Mouse (Mus musculus) cerebellum, adult 11-12 months (tissue): ENCODE measurements around the gene Togaram2.
"Not testable (repeated sequence)": the region's sequence is repeated elsewhere in the genome, so short reads cannot be mapped to it uniquely, and the experiment has no call there.

Experiments
- DNase-seq: peaks from one replicate; pipeline ENCODE4 v3.0.0; 2022

Gene Togaram2

GRCm38 (mm10) chr17:71742156-71742555, 69.1 kb downstream of the Togaram2 start:
- DNase-seq, result no peak

- DNase-seq, result no peak
Observed at GRCm38 (mm10) chr17:71742935-71743334, 69.9 kb downstream of the Togaram2 start.

GRCm38 (mm10) chr17:71746114-71746513, 73.1 kb downstream of the Togaram2 start:
- DNase-seq, result peak; percentile 61

GRCm38 (mm10) chr17:71747561-71747960, 74.5 kb downstream of the Togaram2 start:
- DNase-seq, result no peak

- peak; percentile 12 for DNase-seq
Observed at GRCm38 (mm10) chr17:71749616-71750168, 76.6 kb downstream of the Togaram2 start.

GRCm38 (mm10) chr17:71752831-71753230, 79.8 kb downstream of the Togaram2 start, which contains the start of gene Pcare:
TSS of gene Pcare (minus strand) at chr17:71752894.
- DNase-seq, result no peak

- no peak for DNase-seq
Observed at GRCm38 (mm10) chr17:71760536-71760935, 87.5 kb downstream of the Togaram2 start.

GRCm38 (mm10) chr17:71768173-71768572, 95.1 kb downstream of the Togaram2 start, which contains the start of gene Clip4:
TSS of gene Clip4 (plus strand) at chr17:71768473.
- DNase-seq, result not testable (repeated sequence)

GRCm38 (mm10) chr17:71769564-71769963, 96.5 kb downstream of the Togaram2 start:
- DNase-seq, result no peak

- no peak for DNase-seq
Observed at GRCm38 (mm10) chr17:71770696-71771095, 97.6 kb downstream of the Togaram2 start.

GRCm38 (mm10) chr17:71774173-71774572, 101.1 kb downstream of the Togaram2 start:
- no peak for DNase-seq

GRCm38 (mm10) chr17:71775279-71775678, 102.2 kb downstream of the Togaram2 start:
- no peak for DNase-seq

GRCm38 (mm10) chr17:71778696-71779095, 105.6 kb downstream of the Togaram2 start:
- DNase-seq, result no peak
